Mouse (Mus musculus): ENCODE data around the gene Ppard. TPM values are rescaled to one million over a fixed set of nuclear protein-coding genes. Genes with fewer than 3 reads are reported as not detected.

Gene Ppard
- polyA plus RNA-seq, 1 experiment from 2014 or later, result 0.66 TPM

GRCm38 (mm10) chr17:28280423-28280800, 47.9 kb downstream of the Ppard start:
- peaks cover 42% of the 10 kb centered on the region for H3K4me1 ChIP-seq (ENCODE audit: insufficient read depth)
- no peak for DNase-seq

DNA sequence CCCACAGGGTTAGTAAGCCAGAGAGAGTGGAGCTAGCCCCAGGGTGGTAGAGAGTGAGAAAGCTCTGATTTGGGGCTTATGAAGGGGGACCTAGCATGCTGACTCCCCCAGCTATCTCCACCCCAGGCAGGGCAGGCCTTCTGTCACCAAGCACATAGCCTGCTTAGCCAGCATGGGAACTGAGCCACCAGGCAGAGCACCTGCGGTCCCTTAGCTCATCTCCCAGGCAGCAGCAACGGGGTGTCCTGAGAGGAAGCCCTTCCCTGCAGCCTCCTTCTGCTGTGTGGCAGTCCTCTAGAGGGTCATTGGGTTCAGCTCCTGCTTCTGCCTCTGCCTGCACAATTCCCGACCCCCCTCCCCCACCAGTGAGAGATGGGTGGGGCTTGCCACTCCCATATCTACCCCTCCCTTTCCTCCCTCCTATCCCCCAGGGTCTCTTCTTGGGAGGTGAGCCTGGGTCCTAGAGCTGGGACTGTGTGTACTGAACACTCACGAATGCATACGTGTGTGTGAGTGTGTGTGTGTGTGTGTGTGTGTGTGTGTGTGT, 48.4 kb downstream of the Ppard start:
- peaks cover 44% of the 10 kb centered on the region for H3K4me1 ChIP-seq (ENCODE audit: insufficient read depth)
- H3K9ac ChIP-seq (replicated peaks), result no peak overlapping the region; the same call in 1 of the 2 replicates
- no peak for ATAC-seq
- H3K9me3 ChIP-seq (ENCODE audit: low read length), result no peaks in the 10 kb centered on the region
- 0 out of 2 replicates have a peak overlapping the region, but pooled peaks have one; percentile 22 for H3K4me2 ChIP-seq (ENCODE audit: low read depth, low read length)
- no peaks in the 10 kb centered on the region for H3K27me3 ChIP-seq (ENCODE audit: insufficient read depth, low read length)
- no peak overlapping the region for H3K27ac ChIP-seq (ENCODE audit: low read depth)
- 59% methylated on average over 5 of the region's 5 CpGs for WGBS (ENCODE audit: insufficient replicate concordance)
- TF ChIP-seq EP300 (IDR thresholded peaks at IDR 0.05; ENCODE audit: low read depth), result no peak
- 0 out of 2 replicates have a peak, but pooled peaks cover 2% of the 10 kb centered on the region for H3K36me3 ChIP-seq (replicated peaks; ENCODE audit: insufficient read depth, low read length)
- no peak overlapping the region for H3K4me3 ChIP-seq (ENCODE audit: low read depth, low read length)
- no peak for DNase-seq

More at GRCm38 (mm10) chr17:28280423-28280800, 47.9 kb downstream of the Ppard start:
- TF ChIP-seq EP300 (IDR thresholded peaks at IDR 0.05; ENCODE audit: low read depth), result no peak
- TF ChIP-seq CTCF (IDR thresholded peaks at IDR 0.05; ENCODE audit: low read depth), result no peak
- Histone ChIP-seq H3K4me3 (ENCODE audit: low read depth, low read length) (no peak overlapping the region), H3K27me3 (ENCODE audit: insufficient read depth, low read length) (no peaks in the 10 kb centered on the region), H3K9ac (replicated peaks) (no peak overlapping the region; the same call in 1 of the 2 replicates), H3K9me3 (ENCODE audit: low read length) (no peaks in the 10 kb centered on the region), H3K4me2 (ENCODE audit: low read depth, low read length) (peak overlapping the region; percentile 50), H3K27ac (ENCODE audit: low read depth) (0 out of 2 replicates have a peak overlapping the region, but pooled peaks have one; percentile 6), H3K36me3 (replicated peaks; ENCODE audit: insufficient read depth, low read length) (0 out of 2 replicates have a peak, but pooled peaks cover 2% of the 10 kb centered on the region)
- no peak for ATAC-seq
- WGBS (ENCODE audit: insufficient replicate concordance), result 75% methylated on average over 7 of the region's 7 CpGs

DNA sequence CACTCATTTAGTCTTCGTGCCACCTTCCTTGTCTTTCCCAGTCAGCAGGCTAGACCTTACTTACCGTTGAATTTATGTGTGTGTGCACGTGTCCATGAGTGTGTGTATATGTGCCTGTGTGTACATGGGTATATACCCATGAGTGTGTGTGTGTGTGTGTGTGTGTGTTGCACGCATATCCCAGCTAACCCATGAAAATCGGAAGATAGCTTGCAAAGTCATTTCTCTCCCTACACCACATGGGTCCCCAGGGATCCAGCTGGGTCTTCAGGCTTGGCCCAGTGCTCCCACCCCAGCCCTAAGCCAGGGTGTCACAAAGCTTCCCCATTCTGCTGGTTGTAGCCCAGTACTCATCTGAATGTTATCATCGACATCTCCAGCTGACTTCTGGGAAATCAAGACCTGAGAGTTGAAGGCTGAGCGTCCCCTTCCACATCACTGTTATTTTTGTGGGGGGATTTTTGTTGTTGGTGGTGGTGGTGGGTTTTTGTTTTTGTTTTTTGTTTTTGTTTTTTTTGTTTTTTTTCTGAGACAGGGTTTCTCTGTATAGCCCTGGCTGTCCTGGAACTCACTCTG, 49.5 kb downstream of the Ppard start:
- Histone ChIP-seq H3K27ac (ENCODE audit: low read depth) (no peak overlapping the region), H3K9me3 (ENCODE audit: low read length) (no peaks in the 10 kb centered on the region), H3K4me2 (ENCODE audit: low read depth, low read length) (no peak overlapping the region), H3K27me3 (ENCODE audit: insufficient read depth, low read length) (no peaks in the 10 kb centered on the region), H3K4me3 (ENCODE audit: low read depth, low read length) (no peak overlapping the region), H3K9ac (replicated peaks) (no peak overlapping the region), H3K36me3 (replicated peaks; ENCODE audit: insufficient read depth, low read length) (no peaks in the 10 kb centered on the region), H3K4me1 (ENCODE audit: insufficient read depth) (peaks cover 45% of the 10 kb centered on the region)
- TF ChIP-seq EP300 (IDR thresholded peaks at IDR 0.05; ENCODE audit: low read depth) (no peak), CTCF (IDR thresholded peaks at IDR 0.05; ENCODE audit: low read depth) (no peak)
- DNase-seq, result no peak
- 73% methylated on average over 7 of the region's 7 CpGs for WGBS (ENCODE audit: insufficient replicate concordance)
- no peak for ATAC-seq

- 70% methylated on average over 10 of the region's 10 CpGs for WGBS (ENCODE audit: insufficient replicate concordance)
- no peak overlapping the region for H3K9ac ChIP-seq (replicated peaks)
- no peaks in the 10 kb centered on the region for H3K36me3 ChIP-seq (replicated peaks; ENCODE audit: insufficient read depth, low read length)
- no peak overlapping the region for H3K4me2 ChIP-seq (ENCODE audit: low read depth, low read length)
- TF ChIP-seq EP300 (IDR thresholded peaks at IDR 0.05; ENCODE audit: low read depth) (no peak), CTCF (IDR thresholded peaks at IDR 0.05; ENCODE audit: low read depth) (no peak)
- ATAC-seq, result no peak
- no peaks in the 10 kb centered on the region for H3K9me3 ChIP-seq (ENCODE audit: low read length)
- no peak overlapping the region for H3K27ac ChIP-seq (ENCODE audit: low read depth)
- no peak overlapping the region for H3K4me3 ChIP-seq (ENCODE audit: low read depth, low read length)
- peaks cover 42% of the 10 kb centered on the region for H3K4me1 ChIP-seq (ENCODE audit: insufficient read depth)
- no peaks in the 10 kb centered on the region for H3K27me3 ChIP-seq (ENCODE audit: insufficient read depth, low read length)
- no peak for DNase-seq
Measured at GRCm38 (mm10) chr17:28283199-28283598, 50.7 kb downstream of the Ppard start.

- ATAC-seq, result no peak
- H3K4me3 ChIP-seq (ENCODE audit: low read depth, low read length), result no peak overlapping the region
- DNase-seq, result no peak
- peaks cover 28% of the 10 kb centered on the region for H3K4me1 ChIP-seq (ENCODE audit: insufficient read depth)
- H3K9ac ChIP-seq (replicated peaks), result no peak overlapping the region
- WGBS (ENCODE audit: insufficient replicate concordance), result 47% methylated on average over 10 of the region's 10 CpGs
- no peaks in the 10 kb centered on the region for H3K27me3 ChIP-seq (ENCODE audit: insufficient read depth, low read length)
- H3K9me3 ChIP-seq (ENCODE audit: low read length), result no peaks in the 10 kb centered on the region
- H3K27ac ChIP-seq (ENCODE audit: low read depth), result no peak overlapping the region
- no peak for TF ChIP-seq EP300 (IDR thresholded peaks at IDR 0.05; ENCODE audit: low read depth)
- TF ChIP-seq CTCF (IDR thresholded peaks at IDR 0.05; ENCODE audit: low read depth), result no peak
- H3K36me3 ChIP-seq (replicated peaks; ENCODE audit: insufficient read depth, low read length), result no peaks in the 10 kb centered on the region
- no peak overlapping the region for H3K4me2 ChIP-seq (ENCODE audit: low read depth, low read length)
Measured at GRCm38 (mm10) chr17:28286133-28286532, 53.6 kb downstream of the Ppard start.

DNA sequence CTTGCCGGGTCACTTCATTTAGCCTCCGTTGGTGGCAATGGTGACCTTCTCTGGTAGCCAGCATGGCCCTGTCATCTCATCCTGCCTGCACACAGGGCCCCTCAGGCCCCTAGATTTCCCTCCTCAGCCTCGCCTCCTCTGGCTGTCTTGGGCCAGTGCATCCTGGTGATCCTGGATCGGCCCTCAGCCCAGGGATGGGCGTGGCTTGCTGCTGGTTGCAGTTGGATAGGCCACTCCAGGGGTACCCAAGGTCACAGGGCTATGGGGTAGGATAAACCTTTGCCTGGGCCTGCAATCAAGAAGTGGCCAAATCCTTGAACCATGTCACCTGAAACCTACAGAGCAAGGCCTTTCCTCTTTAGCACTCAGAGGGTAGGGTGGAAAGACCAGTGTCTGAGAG, 54.5 kb downstream of the Ppard start:
- no peak for DNase-seq
- H3K27me3 ChIP-seq (ENCODE audit: insufficient read depth, low read length), result no peaks in the 10 kb centered on the region
- H3K4me3 ChIP-seq (ENCODE audit: low read depth, low read length), result no peak overlapping the region
- WGBS (ENCODE audit: insufficient replicate concordance), result 68% methylated on average over 5 of the region's 5 CpGs
- no peaks in the 10 kb centered on the region for H3K36me3 ChIP-seq (replicated peaks; ENCODE audit: insufficient read depth, low read length)
- no peak overlapping the region for H3K27ac ChIP-seq (ENCODE audit: low read depth)
- no peaks in the 10 kb centered on the region for H3K9me3 ChIP-seq (ENCODE audit: low read length)
- no peak overlapping the region for H3K9ac ChIP-seq (replicated peaks)
- TF ChIP-seq EP300 (IDR thresholded peaks at IDR 0.05; ENCODE audit: low read depth) (no peak), CTCF (IDR thresholded peaks at IDR 0.05; ENCODE audit: low read depth) (no peak)
- ATAC-seq, result no peak
- no peak overlapping the region for H3K4me2 ChIP-seq (ENCODE audit: low read depth, low read length)
- H3K4me1 ChIP-seq (ENCODE audit: insufficient read depth), result peaks cover 28% of the 10 kb centered on the region
